Mouse (Mus musculus): Measurements from ENCODE around the gene Tcp11l1.

The Tcp11l1 gene

GRCm38 (mm10) chr2:104710670-104711370 is 1.1 kb downstream of the Tcp11l1 start:
- DNase-seq (ENCODE audit: low spot score): no peak

- no peak for DNase-seq (ENCODE audit: low spot score)
Measured at GRCm38 (mm10) chr2:104709786-104710337, 2.1 kb downstream of the Tcp11l1 start.

GRCm38 (mm10) chr2:104704355-104704754 is 7.6 kb downstream of the Tcp11l1 start:
- DNase-seq (ENCODE audit: low spot score): no peak

GRCm38 (mm10) chr2:104703158-104703557 is 8.8 kb downstream of the Tcp11l1 start:
- DNase-seq (ENCODE audit: low spot score): no peak

GRCm38 (mm10) chr2:104699659-104700058 is 12.3 kb downstream of the Tcp11l1 start:
- no peak for DNase-seq (ENCODE audit: low spot score)

GRCm38 (mm10) chr2:104692551-104692950 is 19.4 kb downstream of the Tcp11l1 start:
- no peak for DNase-seq (ENCODE audit: low spot score)

- DNase-seq (ENCODE audit: low spot score): no peak
Measured at GRCm38 (mm10) chr2:104690720-104691119, 21.2 kb downstream of the Tcp11l1 start.

GRCm38 (mm10) chr2:104688724-104689123 is 23.2 kb downstream of the Tcp11l1 start:
- no peak for DNase-seq (ENCODE audit: low spot score)

GRCm38 (mm10) chr2:104688321-104688720 is 23.6 kb downstream of the Tcp11l1 start:
- DNase-seq (ENCODE audit: low spot score): no peak

GRCm38 (mm10) chr2:104687261-104687660 is 24.7 kb downstream of the Tcp11l1 start:
- DNase-seq (ENCODE audit: low spot score): no peak

- DNase-seq (ENCODE audit: low spot score): peak; percentile 71
Measured at GRCm38 (mm10) chr2:104685418-104685817, 26.6 kb downstream of the Tcp11l1 start.

GRCm38 (mm10) chr2:104684771-104685170 is 27.2 kb downstream of the Tcp11l1 start:
- DNase-seq (ENCODE audit: low spot score): no peak

- no peak for DNase-seq (ENCODE audit: low spot score)
Measured at GRCm38 (mm10) chr2:104677326-104677725, 34.6 kb downstream of the Tcp11l1 start.

- no peak for DNase-seq (ENCODE audit: low spot score)
Measured at GRCm38 (mm10) chr2:104671724-104672123, 40.2 kb downstream of the Tcp11l1 start.

GRCm38 (mm10) chr2:104669122-104669804 is 42.7 kb downstream of the Tcp11l1 start:
- no peak for DNase-seq (ENCODE audit: low spot score)

- DNase-seq (ENCODE audit: low spot score): no peak
Measured at GRCm38 (mm10) chr2:104663372-104664100, 48.4 kb downstream of the Tcp11l1 start.

- no peak for DNase-seq (ENCODE audit: low spot score)
Measured at GRCm38 (mm10) chr2:104658659-104659058, 53.3 kb downstream of the Tcp11l1 start.

GRCm38 (mm10) chr2:104615985-104616711 is 95.8 kb downstream of the Tcp11l1 start:
- DNase-seq (ENCODE audit: low spot score): peak; percentile 14

GRCm38 (mm10) chr2:104614786-104615185 is 97.2 kb downstream of the Tcp11l1 start:
- no peak for DNase-seq (ENCODE audit: low spot score)
